Mouse (Mus musculus) MN1 (cell line): ENCODE data around the gene Scrg1.
"Not testable (repeated sequence)": the region's sequence is repeated elsewhere in the genome, so short reads cannot be mapped to it uniquely, and the experiment has no call there.

ENCODE experiments used
- DNase-seq: peaks from one replicate; pipeline ENCODE4 v3.0.0-alpha.2; 2016; ENCODE audit warnings: low spot score

Scrg1 gene

GRCm38 (mm10) chr8:57453361-57453760, 2.4 kb upstream of the Scrg1 start:
- no peak for DNase-seq

- no peak for DNase-seq
Measured at GRCm38 (mm10) chr8:57457152-57457551, 1.4 kb downstream of the Scrg1 start.

DNA sequence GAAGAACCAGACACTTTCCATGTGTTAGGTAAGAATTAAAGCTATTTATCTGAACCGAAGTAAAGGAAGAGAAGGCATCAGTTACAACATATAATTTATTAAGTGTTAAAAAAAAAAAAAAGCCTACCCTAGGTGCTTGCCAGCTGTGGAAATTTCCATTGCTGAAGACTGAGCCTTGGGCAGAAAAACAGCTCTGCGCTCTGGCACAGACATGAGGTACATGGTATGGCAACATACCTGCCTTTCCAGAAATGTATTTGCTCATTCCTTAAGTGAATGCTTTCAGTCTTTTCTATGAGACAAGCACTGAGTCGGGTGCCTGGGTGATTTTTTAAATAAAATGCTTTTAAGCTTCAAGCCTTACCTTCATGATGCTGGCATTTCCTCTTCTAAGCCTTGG, 2.2 kb downstream of the Scrg1 start:
- no peak for DNase-seq

GRCm38 (mm10) chr8:57462839-57463238, 7.1 kb downstream of the Scrg1 start:
- DNase-seq: no peak

- no peak for DNase-seq
Measured at GRCm38 (mm10) chr8:57463757-57464156, 8.0 kb downstream of the Scrg1 start.

GRCm38 (mm10) chr8:57468624-57469023, 12.9 kb downstream of the Scrg1 start:
- peak; percentile 83 for DNase-seq

DNA sequence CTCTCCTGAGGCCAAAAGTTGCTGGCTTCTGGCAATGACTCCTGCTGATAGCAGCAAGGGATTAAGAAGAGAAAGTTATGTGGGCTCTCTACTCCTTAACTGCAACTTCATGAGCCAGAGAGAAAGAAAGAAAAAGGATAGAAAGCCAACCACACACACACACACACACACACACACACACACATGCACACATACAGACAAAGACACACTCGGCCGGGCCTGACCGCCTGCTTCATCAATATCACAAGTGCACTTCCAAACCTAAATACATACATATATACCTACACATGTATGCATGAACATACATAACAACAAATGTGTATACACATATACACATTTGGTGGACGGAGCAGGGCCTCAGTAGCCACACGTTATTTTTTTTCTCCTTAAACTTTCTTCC, 15.1 kb downstream of the Scrg1 start:
- DNase-seq: no peak

DNA sequence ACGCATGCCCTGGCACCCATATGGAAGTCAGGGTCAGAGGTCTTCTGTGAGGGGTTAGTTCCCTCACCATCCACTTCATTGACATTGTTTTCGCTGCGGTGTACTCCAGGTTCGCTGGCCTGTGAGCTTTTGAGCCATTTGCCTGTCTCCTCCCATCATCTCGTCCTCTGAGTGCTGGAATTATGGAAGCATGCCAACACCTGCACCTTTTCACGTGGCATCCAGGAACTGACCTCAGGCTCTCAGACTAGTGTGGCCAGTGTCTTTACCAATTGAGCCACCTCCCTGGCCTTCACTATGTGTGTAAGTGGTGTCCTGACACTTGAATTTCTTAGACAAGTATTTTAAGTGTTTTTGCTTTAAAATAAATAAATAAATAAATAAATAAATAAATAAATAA, 18.0 kb downstream of the Scrg1 start:
- DNase-seq: no peak

- no peak for DNase-seq
Measured at GRCm38 (mm10) chr8:57478406-57478805, 22.7 kb downstream of the Scrg1 start.

DNA sequence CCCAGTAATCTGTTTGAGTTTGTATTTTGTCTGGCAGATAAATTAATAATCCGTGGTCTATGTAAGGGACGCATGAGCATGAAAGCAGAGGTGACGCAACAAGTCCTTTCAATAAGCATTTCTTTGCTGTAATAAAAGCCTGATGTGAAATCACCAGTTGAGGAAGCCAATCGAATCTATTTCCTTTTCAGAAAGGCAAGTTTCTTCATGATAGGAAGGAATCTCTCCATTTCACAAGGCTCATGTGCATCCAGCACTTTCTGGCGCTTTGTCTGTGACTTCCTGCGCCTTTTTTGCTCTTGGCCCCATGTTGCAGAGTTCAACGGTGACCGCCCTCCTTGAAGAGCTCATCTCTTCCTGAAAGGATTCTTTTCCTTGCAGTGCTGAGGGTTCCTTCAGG, 24.0 kb downstream of the Scrg1 start:
- no peak for DNase-seq

GRCm38 (mm10) chr8:57480606-57481005, 24.9 kb downstream of the Scrg1 start:
- DNase-seq: no peak

- peak; percentile 63 for DNase-seq
Measured at GRCm38 (mm10) chr8:57486491-57487440, 31.0 kb downstream of the Scrg1 start.

GRCm38 (mm10) chr8:57487441-57488155, 31.9 kb downstream of the Scrg1 start, which contains the start of gene Sap30:
Sap30 (minus strand) TSS chr8:57487860.
- peak; percentile 99 for DNase-seq

DNA sequence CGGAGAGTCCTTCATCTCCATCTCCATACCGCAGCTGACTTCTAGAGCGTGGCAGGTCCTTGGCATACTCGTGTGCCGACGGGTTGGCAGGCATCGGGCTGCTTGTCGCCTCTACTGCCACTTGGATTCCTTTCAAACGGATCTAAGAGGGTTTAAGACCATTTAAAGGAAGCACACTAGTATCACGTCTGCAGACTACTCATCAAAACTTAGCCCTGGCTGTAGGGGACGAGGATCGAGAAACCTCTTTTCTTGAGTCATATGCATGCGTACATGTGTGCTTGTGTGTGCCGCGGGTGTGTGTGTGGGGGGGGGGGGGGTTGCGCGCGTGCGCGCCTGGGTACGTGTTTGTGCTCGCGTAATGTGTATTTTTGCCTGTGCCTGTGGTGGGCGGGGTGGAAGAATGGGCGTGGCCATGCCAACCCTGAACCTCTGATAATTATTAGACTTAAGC, 32.6 kb downstream of the Scrg1 start:
- peak; percentile 76 for DNase-seq

DNA sequence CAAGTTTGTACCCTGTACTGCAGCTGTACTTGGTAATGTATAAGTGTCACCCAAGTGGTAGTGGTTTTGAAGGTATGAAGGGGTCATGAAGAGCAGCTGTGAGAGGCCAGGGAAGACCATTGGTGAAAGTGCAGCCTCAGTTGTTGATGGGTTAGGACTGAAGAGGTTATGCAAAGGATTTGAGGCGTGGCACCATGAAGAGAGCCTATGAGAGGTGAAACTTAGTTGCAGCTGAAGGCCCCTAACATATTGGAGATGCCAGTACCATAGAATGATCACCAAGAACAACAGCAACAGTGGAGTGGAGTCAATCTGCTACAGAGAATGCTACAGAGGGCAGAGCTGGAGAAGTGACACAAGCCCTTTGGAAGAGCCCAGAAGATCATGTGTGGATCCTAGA, 33.6 kb downstream of the Scrg1 start:
- DNase-seq: no peak

GRCm38 (mm10) chr8:57489896-57490295, 34.2 kb downstream of the Scrg1 start:
- DNase-seq: no peak

DNA sequence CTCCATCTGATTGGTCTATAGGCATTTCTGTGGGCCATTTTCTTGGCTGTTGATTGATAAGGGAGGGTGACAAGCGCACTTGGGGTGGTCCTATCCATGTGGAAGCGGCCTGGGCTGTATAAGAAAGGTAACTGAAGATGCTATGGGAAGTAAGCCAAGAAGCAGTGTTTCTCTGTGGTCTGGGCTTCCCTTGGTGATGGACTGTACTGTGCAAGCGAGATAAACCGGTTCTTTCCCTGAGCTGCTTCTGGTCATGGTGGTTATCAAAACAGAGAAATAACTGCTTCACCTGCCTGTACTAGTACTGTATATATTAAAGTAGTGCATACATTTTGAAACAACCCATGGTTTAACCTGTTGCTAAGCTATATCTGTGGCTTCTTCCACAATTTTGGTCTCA, 36.1 kb downstream of the Scrg1 start:
- no peak for DNase-seq

DNA sequence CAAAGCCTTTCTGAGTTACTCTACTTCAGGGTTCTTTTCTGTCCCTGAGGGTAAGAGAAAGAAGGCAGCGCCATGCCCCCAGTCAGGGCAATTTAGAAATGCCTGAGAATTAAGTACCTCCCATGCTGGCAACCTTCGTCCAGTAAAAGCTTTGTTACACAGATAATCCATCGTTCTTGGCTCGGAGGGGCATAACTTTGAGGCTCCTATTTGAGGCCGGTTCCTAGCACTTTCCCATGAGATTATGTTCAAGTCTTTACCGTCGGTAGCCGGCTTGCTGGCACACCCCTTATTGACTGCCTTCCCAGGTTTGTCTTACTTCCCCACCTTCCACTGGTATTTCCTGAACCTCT, 42.7 kb downstream of the Scrg1 start:
- no peak for DNase-seq

GRCm38 (mm10) chr8:57498847-57499511, 43.3 kb downstream of the Scrg1 start:
- DNase-seq: no peak

DNA sequence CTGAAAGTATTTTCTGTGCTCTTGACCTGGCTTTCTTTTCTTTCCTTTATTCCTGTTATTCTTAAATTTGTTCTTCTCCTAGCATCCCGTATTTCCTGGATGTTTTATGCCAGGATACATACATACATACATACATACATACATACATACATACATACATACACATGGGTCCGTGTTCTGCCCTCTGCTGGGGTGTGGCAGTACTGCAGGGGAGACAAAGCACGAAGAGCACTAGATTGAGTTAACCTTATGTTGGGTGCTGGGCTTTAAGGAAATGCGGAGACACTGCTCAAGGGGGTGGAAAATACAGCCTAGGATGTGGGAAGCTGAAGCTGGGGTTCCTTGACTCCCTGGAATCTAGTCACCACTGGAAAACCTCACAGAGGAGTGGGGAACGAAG, 47.9 kb downstream of the Scrg1 start:
- DNase-seq: peak; percentile 65

DNA sequence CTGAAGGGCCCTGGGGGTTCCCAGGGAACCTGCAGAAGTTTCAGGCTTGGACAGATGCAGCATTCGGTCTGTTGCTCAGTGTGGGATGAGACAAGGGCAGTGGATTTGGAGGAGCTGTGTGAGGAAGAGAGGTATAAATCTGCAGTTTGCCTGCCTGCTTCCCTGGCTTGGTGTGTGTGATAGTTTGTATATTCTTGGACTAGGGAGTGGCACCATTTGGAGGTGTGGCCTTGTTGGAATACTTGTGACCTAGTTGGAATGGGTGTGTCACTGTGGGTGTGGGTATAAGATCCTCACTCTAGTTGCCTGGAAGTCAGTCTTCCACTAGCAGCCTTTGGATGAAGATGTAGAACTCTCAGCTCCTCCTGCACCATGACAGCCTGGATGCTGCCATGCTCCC, 49.8 kb downstream of the Scrg1 start:
- DNase-seq: not testable (repeated sequence)

DNA sequence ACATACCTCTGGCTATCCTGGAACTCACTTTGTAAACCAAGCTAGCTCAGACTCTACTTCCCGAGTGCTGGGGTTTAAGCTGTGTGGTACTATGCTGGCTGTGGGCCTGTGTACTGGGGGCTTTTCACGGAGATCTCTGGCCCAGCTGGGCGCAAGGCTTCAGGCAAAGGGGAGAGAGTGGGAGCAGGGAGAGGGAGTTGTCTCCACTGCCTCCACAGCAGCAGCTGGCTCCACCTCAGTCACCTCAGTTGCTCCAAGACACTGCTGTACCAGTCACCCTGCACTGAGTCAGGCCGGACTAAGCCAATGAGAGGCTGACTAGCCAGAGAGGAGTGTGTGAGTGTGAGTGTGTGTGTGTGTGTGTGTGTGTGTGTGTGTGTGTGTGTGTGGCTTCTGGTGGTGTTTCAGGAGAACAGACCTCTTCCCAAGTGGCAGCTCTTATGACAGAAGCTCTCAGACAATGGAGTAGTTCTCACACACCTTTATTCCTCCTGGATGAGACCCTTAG, 51.9 kb downstream of the Scrg1 start:
- no peak for DNase-seq
